Mouse (Mus musculus): ENCODE measurements at regions not wholly inside any gene's neighbourhood (a gene's known extent, or its start where the extent isn't known, plus 50 kb on each side); places are given as distances from the start of the nearest gene placed in this dataset.

GRCm38 (mm10) chr13:90797209-90797608 lies 107.9 kb downstream of the Atp6ap1l start:
- ATAC-seq (replicated peaks; ENCODE audit: low FRiP score): no peak
- Histone ChIP-seq H3K4me1 (replicated peaks; ENCODE audit: control insufficient read depth, insufficient read depth, low read length) (no peaks in the 10 kb centered on the region), H3K4me3 (ENCODE audit: low read depth, low read length) (no peak overlapping the region), H3K9ac (ENCODE audit: low read depth, low read length) (no peak overlapping the region), H3K36me3 (ENCODE audit: control insufficient read depth, insufficient read depth, low read length) (no peaks in the 10 kb centered on the region), H3K27ac (ENCODE audit: low read depth, low read length) (no peak overlapping the region), H3K27me3 (replicated peaks; ENCODE audit: control insufficient read depth, insufficient read depth, low read length) (no peaks in the 10 kb centered on the region), H3K9me3 (ENCODE audit: control insufficient read depth, low read length) (no peaks in the 10 kb centered on the region), H3K4me2 (no peak overlapping the region)
- 90% methylated on average over 3 of the region's 3 CpGs for WGBS
- DNase-seq (ENCODE audit: low spot score): no peak

DNA sequence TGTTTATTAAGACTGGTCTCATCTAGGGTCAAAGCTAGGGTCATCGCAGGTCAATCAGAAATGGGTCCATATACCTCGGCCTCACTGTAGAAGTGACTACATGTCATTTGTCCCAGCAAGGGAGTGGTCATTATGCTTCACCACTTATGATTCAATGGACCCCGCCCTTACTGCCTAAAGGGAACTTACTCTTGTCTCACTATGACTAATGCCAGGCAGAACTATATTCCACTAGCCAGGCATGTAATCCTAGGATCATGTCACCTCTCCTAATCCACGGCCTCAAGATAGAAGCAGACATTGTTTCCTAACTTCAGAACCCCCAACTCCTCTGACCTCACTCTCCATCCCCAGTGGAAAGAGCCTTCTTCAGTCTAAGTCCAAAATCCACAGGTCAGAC lies 108.3 kb downstream of the Atp6ap1l start:
- Histone ChIP-seq H3K4me2 (no peak overlapping the region), H3K9ac (ENCODE audit: low read depth, low read length) (no peak overlapping the region), H3K4me1 (replicated peaks; ENCODE audit: control insufficient read depth, insufficient read depth, low read length) (no peaks in the 10 kb centered on the region), H3K27ac (ENCODE audit: low read depth, low read length) (no peak overlapping the region), H3K36me3 (ENCODE audit: control insufficient read depth, insufficient read depth, low read length) (no peaks in the 10 kb centered on the region), H3K9me3 (ENCODE audit: control insufficient read depth, low read length) (no peaks in the 10 kb centered on the region), H3K4me3 (ENCODE audit: low read depth, low read length) (no peak overlapping the region), H3K27me3 (replicated peaks; ENCODE audit: control insufficient read depth, insufficient read depth, low read length) (no peaks in the 10 kb centered on the region)
- 83% methylated on average over 4 of the region's 4 CpGs for WGBS
- DNase-seq (ENCODE audit: low spot score) (no peak), ATAC-seq (replicated peaks; ENCODE audit: low FRiP score) (0 out of 2 replicates have a peak, but pooled peaks have one; percentile 15)

DNA sequence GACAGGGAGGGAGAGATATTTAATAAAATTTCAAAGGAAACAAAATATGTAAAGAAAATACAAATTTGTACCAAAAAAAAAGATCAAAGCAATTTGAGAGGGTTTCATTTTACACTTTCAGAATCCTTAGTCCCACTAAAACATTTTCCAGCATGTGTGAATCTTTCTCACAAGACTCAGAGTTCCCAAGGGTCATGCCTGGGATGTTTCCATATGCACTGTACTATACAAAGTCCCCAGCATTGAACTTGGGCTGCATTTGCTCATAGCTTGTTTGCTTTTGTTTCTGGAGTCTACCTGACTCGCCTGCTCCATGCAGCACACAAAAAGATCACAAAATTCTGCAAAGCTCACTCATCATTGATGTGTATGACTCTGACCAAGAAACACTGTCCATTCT lies 122.7 kb downstream of the Atp6ap1l start:
- Histone ChIP-seq H3K4me2 (no peak overlapping the region), H3K36me3 (ENCODE audit: control insufficient read depth, insufficient read depth, low read length) (no peaks in the 10 kb centered on the region), H3K9ac (ENCODE audit: low read depth, low read length) (no peak overlapping the region), H3K27ac (ENCODE audit: low read depth, low read length) (no peak overlapping the region), H3K4me3 (ENCODE audit: low read depth, low read length) (no peak overlapping the region), H3K27me3 (replicated peaks; ENCODE audit: control insufficient read depth, insufficient read depth, low read length) (no peaks in the 10 kb centered on the region), H3K4me1 (replicated peaks; ENCODE audit: control insufficient read depth, insufficient read depth, low read length) (no peaks in the 10 kb centered on the region), H3K9me3 (ENCODE audit: control insufficient read depth, low read length) (no peaks in the 10 kb centered on the region)
- 81% methylated on average over 1 of the region's 1 CpGs for WGBS
- ATAC-seq (replicated peaks; ENCODE audit: low FRiP score): no peak
- DNase-seq (ENCODE audit: low spot score): no peak

DNA sequence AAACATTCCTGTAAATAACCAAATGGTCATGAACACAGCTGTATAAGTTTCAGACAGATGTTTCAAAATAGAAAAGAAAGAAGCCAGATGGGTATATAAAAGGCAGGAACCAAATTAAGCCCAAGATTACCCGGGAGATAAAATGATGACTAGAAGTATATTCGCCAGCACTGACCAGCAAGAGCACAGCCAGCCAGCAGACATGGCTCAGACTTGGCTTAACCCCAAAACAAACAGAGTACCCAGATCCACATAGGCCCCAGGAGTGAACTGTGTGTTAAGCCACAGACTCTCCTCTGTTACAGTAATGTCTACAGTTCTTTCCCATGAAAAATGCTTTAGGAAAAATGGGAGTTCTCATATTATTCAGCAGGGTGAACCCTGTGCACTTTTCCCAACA lies 123.2 kb downstream of the Atp6ap1l start:
- Histone ChIP-seq H3K9me3 (ENCODE audit: control insufficient read depth, low read length) (no peaks in the 10 kb centered on the region), H3K27me3 (replicated peaks; ENCODE audit: control insufficient read depth, insufficient read depth, low read length) (no peaks in the 10 kb centered on the region), H3K4me1 (replicated peaks; ENCODE audit: control insufficient read depth, insufficient read depth, low read length) (no peaks in the 10 kb centered on the region), H3K4me3 (ENCODE audit: low read depth, low read length) (no peak overlapping the region), H3K27ac (ENCODE audit: low read depth, low read length) (no peak overlapping the region), H3K36me3 (ENCODE audit: control insufficient read depth, insufficient read depth, low read length) (no peaks in the 10 kb centered on the region), H3K4me2 (no peak overlapping the region), H3K9ac (ENCODE audit: low read depth, low read length) (no peak overlapping the region)
- no peak for ATAC-seq (replicated peaks; ENCODE audit: low FRiP score)
- 67% methylated on average over 2 of the region's 2 CpGs for WGBS
- no peak for DNase-seq (ENCODE audit: low spot score)

GRCm38 (mm10) chr13:90777952-90778298 lies 127.2 kb downstream of the Atp6ap1l start:
- H3K4me3 ChIP-seq (ENCODE audit: low read depth, low read length): no peak overlapping the region
- no peak overlapping the region for H3K9ac ChIP-seq (ENCODE audit: low read depth, low read length)
- H3K9me3 ChIP-seq (ENCODE audit: control insufficient read depth, low read length): no peaks in the 10 kb centered on the region
- DNase-seq (ENCODE audit: low spot score): no peak
- H3K27me3 ChIP-seq (replicated peaks; ENCODE audit: control insufficient read depth, insufficient read depth, low read length): no peaks in the 10 kb centered on the region
- no peak overlapping the region for H3K27ac ChIP-seq (ENCODE audit: low read depth, low read length)
- no peaks in the 10 kb centered on the region for H3K4me1 ChIP-seq (replicated peaks; ENCODE audit: control insufficient read depth, insufficient read depth, low read length)
- no peak for ATAC-seq (replicated peaks; ENCODE audit: low FRiP score)
- H3K36me3 ChIP-seq (ENCODE audit: control insufficient read depth, insufficient read depth, low read length): no peaks in the 10 kb centered on the region
- no peak overlapping the region for H3K4me2 ChIP-seq
- 77% methylated on average over 4 of the region's 4 CpGs for WGBS

DNA sequence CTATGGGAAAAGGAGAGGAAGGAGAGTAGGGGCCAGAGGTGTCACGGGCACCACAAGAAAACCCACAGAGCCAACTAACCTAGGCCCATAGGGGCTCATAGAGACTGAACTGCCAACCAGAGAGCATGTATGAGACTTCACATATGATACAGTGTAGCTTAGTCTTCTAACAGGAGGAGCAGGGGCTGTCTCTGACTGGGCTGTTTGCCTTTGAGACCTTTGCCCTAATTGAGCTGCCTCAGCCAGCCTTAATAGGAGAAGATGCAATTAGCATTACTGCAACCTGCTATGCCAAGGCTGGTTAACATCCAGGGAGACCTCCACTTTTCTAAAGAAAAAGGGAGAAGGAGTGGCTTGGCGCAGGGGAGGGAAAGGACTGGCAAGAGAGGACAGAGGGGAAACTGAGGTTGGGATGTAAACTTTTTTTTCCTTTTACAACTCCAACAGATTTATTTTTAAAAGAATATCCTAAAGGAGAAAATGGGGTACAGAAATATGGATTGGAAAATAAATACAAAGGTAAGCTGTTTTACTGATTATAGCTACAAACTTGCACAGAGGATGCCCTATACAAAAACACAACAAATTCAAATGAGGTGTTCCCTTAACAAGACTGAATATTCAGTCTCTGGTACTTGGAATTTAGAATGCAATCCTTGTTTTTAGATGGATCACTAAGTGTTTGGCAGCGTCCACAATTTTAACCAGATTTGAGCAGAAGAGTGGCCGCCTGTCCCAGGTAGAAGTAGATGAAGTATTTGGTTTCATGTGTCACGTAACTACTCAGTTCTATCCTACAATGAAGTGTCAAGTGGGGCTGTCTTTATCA lies 127.8 kb downstream of the Atp6ap1l start:
- ATAC-seq (replicated peaks; ENCODE audit: low FRiP score): no peak
- Histone ChIP-seq H3K27ac (ENCODE audit: low read depth, low read length) (no peak overlapping the region), H3K9me3 (ENCODE audit: control insufficient read depth, low read length) (no peaks in the 10 kb centered on the region), H3K4me2 (no peak overlapping the region), H3K9ac (ENCODE audit: low read depth, low read length) (no peak overlapping the region), H3K27me3 (replicated peaks; ENCODE audit: control insufficient read depth, insufficient read depth, low read length) (no peaks in the 10 kb centered on the region), H3K4me1 (replicated peaks; ENCODE audit: control insufficient read depth, insufficient read depth, low read length) (no peaks in the 10 kb centered on the region), H3K36me3 (ENCODE audit: control insufficient read depth, insufficient read depth, low read length) (no peaks in the 10 kb centered on the region), H3K4me3 (ENCODE audit: low read depth, low read length) (no peak overlapping the region)
- no peak for DNase-seq (ENCODE audit: low spot score)
- WGBS: 86% methylated on average over 5 of the region's 5 CpGs

GRCm38 (mm10) chr13:90762154-90762553 lies 143.0 kb downstream of the Atp6ap1l start:
- no peak overlapping the region for H3K9ac ChIP-seq (ENCODE audit: low read depth, low read length)
- H3K4me1 ChIP-seq (replicated peaks; ENCODE audit: control insufficient read depth, insufficient read depth, low read length): no peaks in the 10 kb centered on the region
- H3K4me2 ChIP-seq: no peak overlapping the region
- no peaks in the 10 kb centered on the region for H3K27me3 ChIP-seq (replicated peaks; ENCODE audit: control insufficient read depth, insufficient read depth, low read length)
- no peak overlapping the region for H3K4me3 ChIP-seq (ENCODE audit: low read depth, low read length)
- DNase-seq (ENCODE audit: low spot score) (no peak), ATAC-seq (replicated peaks; ENCODE audit: low FRiP score) (no peak)
- WGBS: 65% methylated on average over 2 of the region's 2 CpGs
- no peaks in the 10 kb centered on the region for H3K36me3 ChIP-seq (ENCODE audit: control insufficient read depth, insufficient read depth, low read length)
- H3K9me3 ChIP-seq (ENCODE audit: control insufficient read depth, low read length): no peaks in the 10 kb centered on the region
- H3K27ac ChIP-seq (ENCODE audit: low read depth, low read length): no peak overlapping the region

DNA sequence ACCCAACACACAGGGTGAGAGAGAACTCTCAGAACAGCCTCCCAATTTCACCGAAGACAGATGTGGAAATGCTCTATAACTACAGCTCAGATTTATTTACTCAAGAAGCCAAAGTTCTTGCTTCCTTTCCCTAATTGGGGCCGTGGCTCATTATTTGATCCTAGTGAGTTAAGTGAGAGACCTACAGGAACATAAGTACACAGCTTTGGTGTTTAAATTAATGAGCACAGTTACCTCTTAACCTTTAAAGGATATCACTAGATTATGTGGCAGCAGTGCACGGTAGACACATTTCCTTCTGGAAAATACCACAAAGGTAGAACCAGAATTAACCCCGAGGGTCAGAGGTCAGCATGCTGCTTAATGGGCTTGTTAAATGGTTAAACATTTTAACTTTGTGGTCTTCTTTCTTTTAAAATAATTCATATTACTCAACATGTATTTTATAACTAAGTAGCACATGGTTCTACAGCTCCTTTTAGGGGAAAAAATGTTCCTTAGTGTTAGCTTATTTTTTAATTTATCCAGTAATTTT lies 144.6 kb downstream of the Atp6ap1l start:
- H3K4me2 ChIP-seq: no peak overlapping the region
- H3K4me1 ChIP-seq (replicated peaks; ENCODE audit: control insufficient read depth, insufficient read depth, low read length): no peaks in the 10 kb centered on the region
- H3K27ac ChIP-seq (ENCODE audit: low read depth, low read length): no peak overlapping the region
- no peaks in the 10 kb centered on the region for H3K9me3 ChIP-seq (ENCODE audit: control insufficient read depth, low read length)
- H3K27me3 ChIP-seq (replicated peaks; ENCODE audit: control insufficient read depth, insufficient read depth, low read length): no peaks in the 10 kb centered on the region
- no peaks in the 10 kb centered on the region for H3K36me3 ChIP-seq (ENCODE audit: control insufficient read depth, insufficient read depth, low read length)
- H3K9ac ChIP-seq (ENCODE audit: low read depth, low read length): no peak overlapping the region
- no peak overlapping the region for H3K4me3 ChIP-seq (ENCODE audit: low read depth, low read length)
- WGBS: 62% methylated on average over 4 of the region's 4 CpGs
- ATAC-seq (replicated peaks; ENCODE audit: low FRiP score) (no peak), DNase-seq (ENCODE audit: low spot score) (no peak)

DNA sequence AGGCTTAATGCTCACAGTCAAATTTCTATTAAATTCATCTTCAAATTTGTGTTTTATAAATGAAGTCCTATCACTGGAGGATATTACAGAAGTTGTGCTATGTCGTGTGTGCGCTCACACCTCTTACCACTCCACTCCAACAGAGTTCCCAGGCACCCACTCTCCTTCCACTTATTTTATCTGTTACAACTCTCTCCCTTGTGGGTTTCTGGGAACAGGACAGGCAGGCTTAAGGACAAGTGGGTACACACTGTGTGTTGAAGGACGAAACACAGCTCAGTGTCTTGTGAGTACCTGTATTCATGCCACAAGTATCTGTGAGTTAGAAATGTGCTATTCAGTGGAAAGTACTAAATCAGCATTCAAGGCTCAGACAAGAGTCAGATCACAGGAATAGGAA lies 150.7 kb downstream of the Atp6ap1l start:
- H3K4me3 ChIP-seq (ENCODE audit: low read depth, low read length): no peak overlapping the region
- no peaks in the 10 kb centered on the region for H3K4me1 ChIP-seq (replicated peaks; ENCODE audit: control insufficient read depth, insufficient read depth, low read length)
- no peaks in the 10 kb centered on the region for H3K36me3 ChIP-seq (ENCODE audit: control insufficient read depth, insufficient read depth, low read length)
- H3K4me2 ChIP-seq: no peak overlapping the region
- DNase-seq (ENCODE audit: low spot score) (no peak), ATAC-seq (replicated peaks; ENCODE audit: low FRiP score) (no peak)
- no peak overlapping the region for H3K9ac ChIP-seq (ENCODE audit: low read depth, low read length)
- no peak overlapping the region for H3K27ac ChIP-seq (ENCODE audit: low read depth, low read length)
- no peaks in the 10 kb centered on the region for H3K27me3 ChIP-seq (replicated peaks; ENCODE audit: control insufficient read depth, insufficient read depth, low read length)
- H3K9me3 ChIP-seq (ENCODE audit: control insufficient read depth, low read length): no peaks in the 10 kb centered on the region
- WGBS: 89% methylated on average over 3 of the region's 3 CpGs
